Mouse (Mus musculus) midbrain, embryonic 10.5 days (tissue): ENCODE results near the gene Zfp644. TPM values are rescaled to one million over a fixed set of nuclear protein-coding genes. Genes with fewer than 3 reads are reported as not detected.

Experiments
- DNase-seq: peaks from one replicate; pipeline ENCODE4 v3.0.0-alpha.2; 2017; ENCODE audit warnings: low spot score
- H3K27ac ChIP-seq: fragments of 300-500 bp; sonication (generic); replicated peaks from 2 replicates; pipeline ENCODE4 v1.5.1; 2016; ENCODE audit warnings: mild to moderate bottlenecking
- H3K27me3 ChIP-seq: fragments of 300-500 bp; sonication (generic); 2 replicates; pipeline ENCODE4 v1.6.1; 2016; ENCODE audit warnings: low read depth, mild to moderate bottlenecking; ENCODE audit not compliant: poor library complexity, severe bottlenecking
- H3K36me3 ChIP-seq: fragments of 300-500 bp; sonication (generic); 2 replicates; pipeline ENCODE4 v1.6.1; 2016; ENCODE audit warnings: mild to moderate bottlenecking, moderate library complexity
- H3K4me1 ChIP-seq: fragments of 300-500 bp; sonication (generic); 2 replicates; pipeline ENCODE4 v1.6.1; 2016
- H3K4me3 ChIP-seq: fragments of 300-500 bp; sonication (generic); 2 replicates; pipeline ENCODE4 v1.5.1; 2016; ENCODE audit warnings: mild to moderate bottlenecking, moderate library complexity
- H3K9me3 ChIP-seq: fragments of 300-500 bp; sonication (generic); replicated peaks from 2 replicates; pipeline ENCODE4 v1.6.1; 2016; ENCODE audit warnings: mild to moderate bottlenecking
- WGBS: fragments of 180-500 bp; shearing (Covaris S2); methylation state at CpG from one replicate; pipeline ENCODE4 v1.1.7; 2016; 5-methylcytosine and 5-hydroxymethylcytosine counted together
- polyA plus RNA-seq: library from polyadenylated mRNA; unstranded; fragments of >200 nt; fragmentation: Nextera tagmentation; extraction: Ambion mirVana; gene quantifications from 2 replicates; pipeline ENCODE4 v1.2.1, GENCODE M21; 2016

The Zfp644 gene
- polyA plus RNA-seq, 1 experiment from 2014 or later: 59.0 TPM

DNA sequence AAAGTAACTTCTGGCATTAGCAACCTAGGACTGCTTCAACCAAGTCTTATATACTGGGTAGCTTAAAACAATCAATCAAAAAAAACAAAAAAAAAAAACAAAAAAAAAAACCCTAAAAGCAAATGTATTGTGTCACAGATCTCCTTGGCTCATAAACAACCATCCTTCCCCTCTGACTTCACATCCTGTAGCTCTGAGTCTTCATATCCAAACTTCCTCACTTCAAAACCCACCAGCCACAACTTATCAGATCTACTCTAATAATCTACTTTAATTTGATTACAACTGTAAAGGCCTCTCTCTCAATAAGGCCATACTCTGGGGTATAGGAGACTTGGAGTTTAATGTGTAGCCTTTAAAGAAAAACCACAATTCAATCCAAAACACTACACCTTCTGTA lies 47.1 kb downstream of the Zfp644 start:
- no peaks in the 10 kb centered on the region for H3K9me3 ChIP-seq
- no peak overlapping the region for H3K27ac ChIP-seq
- H3K4me3 ChIP-seq: no peak overlapping the region
- no peak for DNase-seq
- no peaks in the 10 kb centered on the region for H3K4me1 ChIP-seq
- peaks cover 34% of the 10 kb centered on the region for H3K36me3 ChIP-seq
- H3K27me3 ChIP-seq: no peaks in the 10 kb centered on the region

DNA sequence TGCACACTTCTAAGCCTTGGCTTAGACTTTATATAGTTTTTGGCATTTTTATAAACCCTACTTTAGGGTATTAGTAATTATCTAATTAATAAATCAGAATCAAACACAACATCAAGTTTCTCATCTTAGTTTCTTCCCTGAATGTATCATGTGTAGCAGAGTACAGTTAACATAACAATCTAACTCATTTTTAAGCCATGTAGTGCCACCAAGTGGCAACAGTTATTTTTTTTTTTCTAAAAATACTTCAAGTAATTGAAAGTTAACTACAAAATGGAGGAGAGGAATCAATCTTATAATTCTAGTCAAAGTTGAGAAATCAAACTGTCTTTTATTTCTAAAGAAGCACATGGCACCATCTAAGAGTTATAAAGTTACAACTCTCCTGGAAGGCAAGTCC lies 47.6 kb downstream of the Zfp644 start:
- no peaks in the 10 kb centered on the region for H3K27me3 ChIP-seq
- H3K36me3 ChIP-seq: peaks cover 29% of the 10 kb centered on the region
- no peak overlapping the region for H3K4me3 ChIP-seq
- no peak overlapping the region for H3K27ac ChIP-seq
- H3K4me1 ChIP-seq: no peaks in the 10 kb centered on the region
- no peak for DNase-seq
- H3K9me3 ChIP-seq: no peaks in the 10 kb centered on the region

- peaks cover 14% of the 10 kb centered on the region for H3K36me3 ChIP-seq
Measured at GRCm38 (mm10) chr5:106643434-106643833, 53.7 kb downstream of the Zfp644 start.

DNA sequence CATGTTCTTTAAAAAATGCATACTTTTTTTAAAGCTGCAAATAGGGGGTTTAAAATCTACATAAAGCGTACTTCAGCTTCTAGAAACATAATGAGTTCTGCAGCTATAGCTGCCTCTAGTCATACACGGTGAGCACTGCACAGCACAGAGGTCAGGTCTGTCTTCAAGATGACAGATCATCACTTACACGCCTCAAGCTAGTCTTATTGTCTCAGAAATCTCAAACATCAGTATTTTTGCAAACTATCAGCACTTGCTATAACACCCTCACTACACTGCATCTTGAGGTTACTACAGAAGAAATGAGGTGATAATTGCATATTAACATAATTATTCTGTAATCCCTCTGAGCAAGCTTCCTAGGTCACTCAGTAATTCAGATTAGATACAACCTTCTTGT lies 55.2 kb downstream of the Zfp644 start:
- 90% methylated on average over 3 of the region's 3 CpGs for WGBS

More at GRCm38 (mm10) chr5:106643434-106643833, 53.7 kb downstream of the Zfp644 start:
- no peak overlapping the region for H3K27ac ChIP-seq
- H3K9me3 ChIP-seq: no peaks in the 10 kb centered on the region
- no peak overlapping the region for H3K4me3 ChIP-seq
- 92% methylated on average over 4 of the region's 4 CpGs for WGBS
- no peak for DNase-seq
- no peaks in the 10 kb centered on the region for H3K27me3 ChIP-seq
- H3K4me1 ChIP-seq: no peaks in the 10 kb centered on the region

GRCm38 (mm10) chr5:106640235-106640809 lies 56.8 kb downstream of the Zfp644 start:
- Histone ChIP-seq H3K27ac (no peak overlapping the region), H3K27me3 (no peaks in the 10 kb centered on the region), H3K4me1 (no peaks in the 10 kb centered on the region), H3K4me3 (no peak overlapping the region), H3K36me3 (peaks cover 40% of the 10 kb centered on the region), H3K9me3 (no peaks in the 10 kb centered on the region)
- WGBS: 84% methylated on average over 5 of the region's 5 CpGs
- no peak for DNase-seq

More for the DNA sequence above, 55.2 kb downstream of the Zfp644 start:
- H3K9me3 ChIP-seq: no peaks in the 10 kb centered on the region
- no peaks in the 10 kb centered on the region for H3K27me3 ChIP-seq
- H3K4me1 ChIP-seq: no peaks in the 10 kb centered on the region
- peaks cover 24% of the 10 kb centered on the region for H3K36me3 ChIP-seq
- no peak overlapping the region for H3K27ac ChIP-seq
- no peak overlapping the region for H3K4me3 ChIP-seq
- no peak for DNase-seq

DNA sequence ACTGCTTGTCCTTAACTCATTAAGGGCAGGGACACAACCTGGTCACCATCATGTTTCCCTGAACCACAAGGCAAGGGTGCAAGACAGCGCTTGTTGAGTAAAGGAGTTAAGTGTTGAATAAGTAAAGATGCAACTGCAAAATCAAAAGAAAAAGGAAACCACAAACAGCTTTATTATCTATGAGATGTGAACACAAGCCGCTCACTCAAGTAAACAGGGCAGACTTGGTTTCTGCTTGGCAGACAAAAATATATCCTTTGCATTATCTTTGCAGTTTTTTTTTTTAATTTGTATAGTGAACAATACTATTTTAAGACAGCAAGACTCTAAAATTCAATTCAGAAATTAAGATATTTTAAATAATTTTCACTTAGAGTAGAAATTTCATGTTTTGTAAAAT lies 57.5 kb downstream of the Zfp644 start:
- WGBS: 94% methylated on average over 2 of the region's 2 CpGs
- no peaks in the 10 kb centered on the region for H3K9me3 ChIP-seq
- no peak overlapping the region for H3K27ac ChIP-seq
- H3K4me1 ChIP-seq: no peaks in the 10 kb centered on the region
- no peak for DNase-seq
- no peak overlapping the region for H3K4me3 ChIP-seq
- peaks cover 47% of the 10 kb centered on the region for H3K36me3 ChIP-seq
- H3K27me3 ChIP-seq: no peaks in the 10 kb centered on the region

DNA sequence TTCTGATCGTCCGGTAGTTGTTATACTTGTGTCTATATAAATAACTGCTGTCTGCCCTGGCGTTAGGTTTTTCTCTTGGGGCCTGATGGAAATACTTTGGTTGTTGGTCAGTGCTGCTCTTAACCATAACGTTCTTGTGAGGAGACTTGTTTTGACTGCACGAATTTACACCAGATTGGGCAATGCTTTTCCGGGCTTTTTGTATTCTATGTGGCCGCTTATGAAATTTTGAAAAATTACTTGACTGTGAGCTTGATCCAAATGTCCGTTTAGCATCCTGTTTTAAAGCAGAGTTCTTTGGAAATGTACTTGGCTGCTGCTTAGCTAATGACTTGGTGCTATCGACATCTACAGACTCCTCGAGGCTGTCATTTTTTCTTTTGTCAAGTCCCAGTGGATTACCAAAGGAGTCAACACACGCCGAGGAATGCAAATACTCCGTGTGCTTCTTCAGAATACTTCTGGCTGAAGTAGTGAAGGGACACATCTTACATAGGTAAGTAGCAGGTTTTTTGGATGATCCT lies 60.6 kb downstream of the Zfp644 start:
- Histone ChIP-seq H3K4me3 (no peak overlapping the region), H3K36me3 (peaks cover 49% of the 10 kb centered on the region), H3K4me1 (no peaks in the 10 kb centered on the region), H3K27me3 (no peaks in the 10 kb centered on the region), H3K9me3 (no peaks in the 10 kb centered on the region), H3K27ac (no peak overlapping the region)
- DNase-seq: no peak
- 93% methylated on average over 13 of the region's 13 CpGs for WGBS

DNA sequence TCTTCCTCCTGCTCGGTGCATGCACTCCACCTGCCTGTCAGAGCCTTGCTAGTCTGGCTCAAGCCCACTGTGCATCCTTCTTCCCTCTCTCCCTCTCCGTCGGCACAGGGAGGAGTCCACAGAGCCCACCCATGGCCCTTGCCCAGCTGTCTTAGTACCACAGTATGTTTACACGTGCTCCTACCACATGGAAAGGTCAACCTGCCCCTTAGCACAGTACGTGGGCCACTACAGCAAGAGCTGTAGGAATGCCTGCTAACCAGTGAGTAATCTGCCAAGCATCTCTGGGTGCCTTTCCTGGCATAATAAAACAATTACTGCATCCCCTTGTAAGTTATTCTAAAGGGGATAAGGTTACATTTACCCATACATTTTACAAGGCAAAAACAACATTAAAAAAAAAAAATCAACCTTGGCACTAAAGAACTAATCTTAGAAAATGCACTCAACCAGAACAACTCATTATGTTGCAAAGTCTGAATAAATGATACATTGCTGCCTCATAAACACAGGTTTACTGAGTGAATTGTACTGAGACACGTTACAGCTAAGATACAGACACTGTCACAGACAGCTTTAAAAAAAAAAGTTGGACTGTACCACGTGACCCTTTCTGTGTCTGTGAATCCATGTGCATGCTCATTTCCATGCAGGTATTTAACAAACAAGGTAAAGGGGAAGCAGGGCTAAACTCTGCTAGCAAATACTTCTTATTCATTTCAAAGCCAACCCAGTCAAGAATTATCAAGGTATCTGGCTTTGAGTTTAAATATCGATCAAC lies 68.5 kb downstream of the Zfp644 start:
- Histone ChIP-seq H3K4me1 (peaks cover 3% of the 10 kb centered on the region; the same call in 1 of the 2 replicates), H3K4me3 (no peak overlapping the region), H3K9me3 (no peaks in the 10 kb centered on the region), H3K36me3 (peaks cover 43% of the 10 kb centered on the region), H3K27ac (no peak overlapping the region), H3K27me3 (no peaks in the 10 kb centered on the region)
- WGBS: 85% methylated on average over 8 of the region's 8 CpGs
- no peak for DNase-seq

GRCm38 (mm10) chr5:106623337-106623736 lies 73.8 kb downstream of the Zfp644 start:
- DNase-seq: no peak
- Histone ChIP-seq H3K27me3 (no peaks in the 10 kb centered on the region), H3K27ac (no peak overlapping the region), H3K36me3 (peaks cover 63% of the 10 kb centered on the region), H3K4me1 (peaks cover 2% of the 10 kb centered on the region; the same call in 1 of the 2 replicates), H3K4me3 (no peak overlapping the region), H3K9me3 (no peaks in the 10 kb centered on the region)
- WGBS: 93% methylated on average over 4 of the region's 4 CpGs

DNA sequence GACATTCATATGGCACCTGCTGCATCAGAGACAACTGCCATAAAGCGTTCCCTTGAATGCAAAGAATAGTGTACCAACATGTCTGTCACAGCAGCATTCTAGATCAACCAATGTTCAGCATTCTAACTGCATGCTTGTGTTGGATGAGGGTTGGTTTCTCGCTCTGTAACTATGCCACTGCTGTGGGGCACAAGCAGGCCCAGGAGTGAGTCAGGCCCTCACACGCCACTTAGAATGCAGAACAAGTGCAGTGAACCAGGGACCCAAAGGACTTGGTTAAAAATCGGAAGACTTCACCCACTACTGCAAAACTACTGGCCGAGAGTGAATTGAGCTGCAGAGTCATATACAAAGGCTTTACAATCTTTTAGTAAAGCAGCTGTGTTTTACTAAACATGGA lies 74.9 kb downstream of the Zfp644 start:
- H3K9me3 ChIP-seq: no peaks in the 10 kb centered on the region
- no peak overlapping the region for H3K4me3 ChIP-seq
- WGBS: 93% methylated on average over 5 of the region's 5 CpGs
- H3K27ac ChIP-seq: no peak overlapping the region
- H3K4me1 ChIP-seq: no peaks in the 10 kb centered on the region
- H3K27me3 ChIP-seq: no peaks in the 10 kb centered on the region
- H3K36me3 ChIP-seq: peaks cover 67% of the 10 kb centered on the region
- no peak for DNase-seq

GRCm38 (mm10) chr5:106620446-106620845 lies 76.6 kb downstream of the Zfp644 start:
- Histone ChIP-seq H3K9me3 (no peaks in the 10 kb centered on the region), H3K4me1 (no peaks in the 10 kb centered on the region), H3K36me3 (peaks cover 67% of the 10 kb centered on the region), H3K4me3 (no peak overlapping the region), H3K27me3 (no peaks in the 10 kb centered on the region), H3K27ac (no peak overlapping the region)
- WGBS: 95% methylated on average over 6 of the region's 6 CpGs
- no peak for DNase-seq

DNA sequence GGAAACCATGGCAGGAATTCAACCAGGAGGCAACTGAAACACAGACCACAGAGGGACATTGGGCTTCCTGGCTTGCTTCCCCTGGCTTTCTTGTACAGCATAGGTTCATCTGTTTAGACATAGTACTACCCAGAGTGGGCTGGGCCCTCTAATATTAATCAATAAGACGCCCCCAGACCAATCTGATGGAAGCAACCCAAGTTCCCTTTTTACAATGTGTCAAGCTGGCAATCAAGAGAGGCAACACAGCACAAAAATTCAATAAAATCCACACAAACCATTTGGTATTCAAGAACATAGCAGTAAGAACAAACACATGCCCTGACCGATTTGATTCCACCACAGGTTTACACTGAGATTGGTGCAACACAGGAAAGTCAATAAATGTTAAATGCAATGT lies 82.1 kb downstream of the Zfp644 start:
- Histone ChIP-seq H3K27ac (no peak overlapping the region), H3K27me3 (no peaks in the 10 kb centered on the region), H3K36me3 (peaks cover 59% of the 10 kb centered on the region), H3K4me1 (no peaks in the 10 kb centered on the region), H3K9me3 (no peaks in the 10 kb centered on the region), H3K4me3 (no peak overlapping the region)
- no peak for DNase-seq
- whole genome bisulfite sequencing: 93% methylated on average over 2 of the region's 2 CpGs

DNA sequence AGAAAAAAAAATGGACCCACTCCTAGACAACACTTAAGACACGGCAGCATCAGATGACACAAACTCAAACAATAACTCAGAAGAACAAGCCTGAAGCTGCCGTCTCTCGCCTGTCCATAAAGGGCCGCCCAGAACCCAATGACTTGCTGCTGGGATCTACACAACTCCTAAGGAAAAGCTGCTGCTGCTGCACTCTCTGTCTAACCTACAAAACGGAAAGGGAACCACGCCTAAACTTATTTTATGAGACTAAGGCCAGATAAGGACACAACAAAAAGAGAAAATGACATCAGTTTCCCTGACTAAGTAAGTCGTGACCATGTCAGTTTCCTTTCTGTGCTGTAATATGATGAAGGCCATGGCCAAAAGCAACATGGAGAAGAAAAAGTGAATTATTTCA lies 82.5 kb downstream of the Zfp644 start:
- Histone ChIP-seq H3K27ac (no peak overlapping the region), H3K36me3 (peaks cover 60% of the 10 kb centered on the region), H3K9me3 (no peaks in the 10 kb centered on the region), H3K4me1 (no peaks in the 10 kb centered on the region), H3K27me3 (no peaks in the 10 kb centered on the region), H3K4me3 (no peak overlapping the region)
- WGBS: 89% methylated on average over 7 of the region's 7 CpGs
- DNase-seq: no peak
